Mouse (Mus musculus): ENCODE data around the gene Rnf115.

GRCm38 (mm10) chr3:96684151-96684821 is 43.2 kb upstream of the Rnf115 start:
- TF ChIP-seq CTCF (IDR thresholded peaks at IDR 0.05): no peak
- no peak for TF ChIP-seq EP300 (IDR thresholded peaks at IDR 0.05)
